Comparison of ENCODE assay signal across 23 mouse cellular contexts in genomic region chr5:81326916-81327315, GRCm38 (mm10).
"Had no signal": no experiment of that assay in that cellular context is flagged by ENCODE, and none has a peak within 500 bp of the region (broad histone marks: within the 10 kb centered on the region; RNA-seq: fewer than 3 reads in every experiment).

No protein-coding gene starts in this region.

- H3K4me1 ChIP-seq: intestine, embryonic 15.5 days; limb, embryonic 12.5 days had no signal

- H3K9me3 ChIP-seq: heart, embryonic 10.5 days; heart, embryonic 12.5 days; hindbrain, embryonic 10.5 days; hindbrain, embryonic 12.5 days; intestine, embryonic 15.5 days; limb, embryonic 10.5 days; limb, embryonic 12.5 days had no signal

- H3K27ac ChIP-seq: heart, embryonic 10.5 days; hindbrain, embryonic 10.5 days; hindbrain, embryonic 12.5 days; hindbrain, embryonic 14.5 days; intestine, embryonic 15.5 days; layer of hippocampus, adult 2 months; left cerebral cortex, adult 2 months; limb, embryonic 10.5 days; limb, embryonic 12.5 days had no signal

- DNase-seq: forebrain, postnatal 0 days; gastrocnemius, postnatal 10 days; gastrocnemius, postnatal 25 days; heart, adult 18-20 months; heart, postnatal 10 days; heart, postnatal 4 days; kidney, adult 18-20 months; kidney, adult 8-10 months; kidney, postnatal 14 days; kidney, postnatal 4 days had no signal

- H3K36me3 ChIP-seq: heart, embryonic 10.5 days; heart, embryonic 12.5 days; hindbrain, embryonic 10.5 days; hindbrain, embryonic 12.5 days; intestine, embryonic 15.5 days; limb, embryonic 10.5 days; limb, embryonic 12.5 days had no signal

- H3K4me2 ChIP-seq: heart, embryonic 12.5 days; hindbrain, embryonic 12.5 days; hindbrain, embryonic 14.5 days; intestine, embryonic 15.5 days; limb, embryonic 12.5 days had no signal

- H3K27me3 ChIP-seq: heart, embryonic 12.5 days; hindbrain, embryonic 12.5 days; intestine, embryonic 15.5 days had no signal

- H3K9ac ChIP-seq: forebrain, postnatal 0 days; heart, embryonic 12.5 days; hindbrain, embryonic 12.5 days; hindbrain, embryonic 14.5 days; intestine, embryonic 15.5 days; limb, embryonic 12.5 days had no signal

- H3K4me3 ChIP-seq: heart, embryonic 10.5 days; heart, embryonic 12.5 days; hindbrain, embryonic 10.5 days; hindbrain, embryonic 12.5 days; intestine, embryonic 15.5 days; layer of hippocampus, adult 2 months; left cerebral cortex, adult 2 months; limb, embryonic 10.5 days; limb, embryonic 12.5 days had no signal

- ATAC-seq: forebrain, postnatal 0 days; hindbrain, embryonic 16.5 days; inflammation-experienced regulatory T-cells, adult 6 months; intestine, embryonic 15.5 days; intestine, postnatal 0 days had no signal
